Mouse (Mus musculus): ENCODE data around the gene Yif1a.

DNA sequence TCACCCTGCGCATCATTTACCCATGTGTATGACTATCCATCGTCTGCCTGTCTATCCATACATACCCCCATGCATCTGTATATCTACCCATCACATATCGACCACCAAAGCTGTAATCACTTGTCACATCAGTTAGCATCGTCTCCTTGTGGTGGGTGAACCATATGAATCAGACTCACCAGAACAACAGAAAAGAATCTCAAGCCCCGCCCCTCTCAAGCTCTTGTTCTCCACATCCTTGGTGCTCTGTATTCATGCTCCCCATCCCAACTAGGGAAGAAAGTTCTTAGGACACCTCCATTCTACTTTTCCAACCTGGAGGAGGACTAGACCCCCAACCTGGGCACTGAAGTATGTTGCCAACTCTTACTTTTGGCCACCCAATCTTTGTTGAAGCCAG is 26.3 kb upstream of the Yif1a start:
- TF ChIP-seq HCFC1 (IDR thresholded peaks at IDR 0.05; ENCODE audit: borderline replicate concordance, insufficient read depth, low read length) (no peak), CHD2 (IDR thresholded peaks at IDR 0.05; ENCODE audit: low read depth, low read length) (no peak), MAFK (IDR thresholded peaks at IDR 0.05; ENCODE audit: insufficient read depth, low read depth, low read length) (no peak), ZNF384 (IDR thresholded peaks at IDR 0.05; ENCODE audit: low read depth, low read length) (no peak), ZC3H11A (IDR thresholded peaks at IDR 0.05; ENCODE audit: borderline replicate concordance, low read depth, low read length) (no peak)

All from ES-E14 (cell line).